Mouse (Mus musculus): ENCODE results near the gene Psmc1. TPM values are rescaled to one million over a fixed set of nuclear protein-coding genes. Genes with fewer than 3 reads are reported as not detected.

Psmc1 gene
- polyA plus RNA-seq, 1 experiment, result 492 TPM

GRCm38 (mm10) chr12:100107436-100107835 lies 2.5 kb upstream of the Psmc1 start:
- no peak for TF ChIP-seq CTCF (IDR thresholded peaks at IDR 0.05; ENCODE audit: insufficient read depth, low read depth, low read length)
- TF ChIP-seq POLR2A (IDR thresholded peaks at IDR 0.05; ENCODE audit: insufficient read depth, low read depth, low read length), result no peak
- Histone ChIP-seq H3K4me3 (ENCODE audit: insufficient read depth, low read depth, low read length) (no peak overlapping the region), H3K4me1 (ENCODE audit: control insufficient read depth, insufficient read depth, low read length) (peaks cover 13% of the 10 kb centered on the region; the same call in 1 of the 2 replicates), H3K27ac (ENCODE audit: insufficient read depth, low read depth, low read length) (no peak overlapping the region)
- 59% methylated on average over 4 of the region's 4 CpGs for WGBS

GRCm38 (mm10) chr12:100115982-100116381 lies 6.0 kb downstream of the Psmc1 start:
- Histone ChIP-seq H3K27ac (ENCODE audit: insufficient read depth, low read depth, low read length) (no peak overlapping the region), H3K4me3 (ENCODE audit: insufficient read depth, low read depth, low read length) (no peak overlapping the region), H3K4me1 (ENCODE audit: control insufficient read depth, insufficient read depth, low read length) (peaks cover 5% of the 10 kb centered on the region; the same call in 1 of the 2 replicates)
- 85% methylated on average over 5 of the region's 5 CpGs for WGBS
- no peak for TF ChIP-seq CTCF (IDR thresholded peaks at IDR 0.05; ENCODE audit: insufficient read depth, low read depth, low read length)
- no peak for TF ChIP-seq POLR2A (IDR thresholded peaks at IDR 0.05; ENCODE audit: insufficient read depth, low read depth, low read length)

GRCm38 (mm10) chr12:100122921-100123381 lies 13.0 kb downstream of the Psmc1 start:
- H3K4me1 ChIP-seq (ENCODE audit: control insufficient read depth, insufficient read depth, low read length), result peaks cover 12% of the 10 kb centered on the region
- 64% methylated on average over 7 of the region's 7 CpGs for WGBS
- no peak overlapping the region for H3K4me3 ChIP-seq (ENCODE audit: insufficient read depth, low read depth, low read length)
- no peak for TF ChIP-seq POLR2A (IDR thresholded peaks at IDR 0.05; ENCODE audit: insufficient read depth, low read depth, low read length)
- TF ChIP-seq CTCF (IDR thresholded peaks at IDR 0.05; ENCODE audit: insufficient read depth, low read depth, low read length), result no peak
- H3K27ac ChIP-seq (ENCODE audit: insufficient read depth, low read depth, low read length), result no peak overlapping the region

GRCm38 (mm10) chr12:100123476-100123875 lies 13.5 kb downstream of the Psmc1 start:
- WGBS, result 72% methylated on average over 9 of the region's 9 CpGs
- Histone ChIP-seq H3K27ac (ENCODE audit: insufficient read depth, low read depth, low read length) (no peak overlapping the region), H3K4me3 (ENCODE audit: insufficient read depth, low read depth, low read length) (no peak overlapping the region), H3K4me1 (ENCODE audit: control insufficient read depth, insufficient read depth, low read length) (peaks cover 16% of the 10 kb centered on the region)
- TF ChIP-seq CTCF (IDR thresholded peaks at IDR 0.05; ENCODE audit: insufficient read depth, low read depth, low read length) (no peak), POLR2A (IDR thresholded peaks at IDR 0.05; ENCODE audit: insufficient read depth, low read depth, low read length) (no peak)

GRCm38 (mm10) chr12:100124913-100125798 lies 15.2 kb downstream of the Psmc1 start:
- peaks cover 17% of the 10 kb centered on the region for H3K4me1 ChIP-seq (ENCODE audit: control insufficient read depth, insufficient read depth, low read length)
- H3K27ac ChIP-seq (ENCODE audit: insufficient read depth, low read depth, low read length), result no peak overlapping the region
- WGBS, result 79% methylated on average over 16 of the region's 16 CpGs
- TF ChIP-seq CTCF (IDR thresholded peaks at IDR 0.05; ENCODE audit: insufficient read depth, low read depth, low read length), result no peak
- no peak for TF ChIP-seq POLR2A (IDR thresholded peaks at IDR 0.05; ENCODE audit: insufficient read depth, low read depth, low read length)
- H3K4me3 ChIP-seq (ENCODE audit: insufficient read depth, low read depth, low read length), result no peak overlapping the region

- peaks cover 21% of the 10 kb centered on the region for H3K4me1 ChIP-seq (ENCODE audit: control insufficient read depth, insufficient read depth, low read length)
- TF ChIP-seq CTCF (IDR thresholded peaks at IDR 0.05; ENCODE audit: insufficient read depth, low read depth, low read length) (no peak), POLR2A (IDR thresholded peaks at IDR 0.05; ENCODE audit: insufficient read depth, low read depth, low read length) (no peak)
- 77% methylated on average over 17 of the region's 17 CpGs for WGBS
- no peak overlapping the region for H3K4me3 ChIP-seq (ENCODE audit: insufficient read depth, low read depth, low read length)
- H3K27ac ChIP-seq (ENCODE audit: insufficient read depth, low read depth, low read length), result peak overlapping the region; percentile 12; the same call in 1 of the 2 replicates
Measured at GRCm38 (mm10) chr12:100126968-100127865, 17.3 kb downstream of the Psmc1 start.

- peak overlapping the region; percentile 12; the same call in 1 of the 2 replicates for H3K27ac ChIP-seq (ENCODE audit: insufficient read depth, low read depth, low read length)
- no peak overlapping the region for H3K4me3 ChIP-seq (ENCODE audit: insufficient read depth, low read depth, low read length)
- TF ChIP-seq POLR2A (IDR thresholded peaks at IDR 0.05; ENCODE audit: insufficient read depth, low read depth, low read length) (no peak), CTCF (IDR thresholded peaks at IDR 0.05; ENCODE audit: insufficient read depth, low read depth, low read length) (no peak)
- peaks cover 21% of the 10 kb centered on the region for H3K4me1 ChIP-seq (ENCODE audit: control insufficient read depth, insufficient read depth, low read length)
- 51% methylated on average over 8 of the region's 8 CpGs for WGBS
Measured at GRCm38 (mm10) chr12:100127866-100128480, 18.0 kb downstream of the Psmc1 start.

- TF ChIP-seq CTCF (IDR thresholded peaks at IDR 0.05; ENCODE audit: insufficient read depth, low read depth, low read length) (no peak), POLR2A (IDR thresholded peaks at IDR 0.05; ENCODE audit: insufficient read depth, low read depth, low read length) (no peak)
- WGBS, result 84% methylated on average over 6 of the region's 6 CpGs
- H3K27ac ChIP-seq (ENCODE audit: insufficient read depth, low read depth, low read length), result no peak overlapping the region
- peaks cover 21% of the 10 kb centered on the region for H3K4me1 ChIP-seq (ENCODE audit: control insufficient read depth, insufficient read depth, low read length)
- H3K4me3 ChIP-seq (ENCODE audit: insufficient read depth, low read depth, low read length), result no peak overlapping the region
Measured at GRCm38 (mm10) chr12:100128522-100128921, 18.6 kb downstream of the Psmc1 start.

All from olfactory bulb, adult 2 months (tissue).